Mouse (Mus musculus): Measurements from ENCODE around the gene Gm49711. TPM values are rescaled to one million over a fixed set of nuclear protein-coding genes. Genes with fewer than 3 reads are reported as not detected.

Gene Gm49711
- polyA plus RNA-seq, 1 experiment from 2014 or later, result 0.47 TPM

GRCm38 (mm10) chr16:92039421-92039820 lies 18.7 kb upstream of the Gm49711 start:
- Histone ChIP-seq H3K4me3 (no peak overlapping the region), H3K36me3 (no peaks in the 10 kb centered on the region), H3K27ac (no peak overlapping the region), H3K9ac (no peak overlapping the region), H3K27me3 (replicated peaks) (no peaks in the 10 kb centered on the region), H3K4me1 (no peaks in the 10 kb centered on the region), H3K9me3 (no peaks in the 10 kb centered on the region), H3K4me2 (replicated peaks) (no peak overlapping the region)
- no peak for ATAC-seq (ENCODE audit: low FRiP score, low read depth)
- WGBS, result 95% methylated on average over 7 of the region's 7 CpGs

GRCm38 (mm10) chr16:92039966-92040365 lies 18.1 kb upstream of the Gm49711 start:
- no peak for ATAC-seq (ENCODE audit: low FRiP score, low read depth)
- Histone ChIP-seq H3K36me3 (no peaks in the 10 kb centered on the region), H3K27me3 (replicated peaks) (no peaks in the 10 kb centered on the region), H3K9me3 (no peaks in the 10 kb centered on the region), H3K4me3 (no peak overlapping the region), H3K4me1 (no peaks in the 10 kb centered on the region), H3K27ac (no peak overlapping the region), H3K4me2 (replicated peaks) (no peak overlapping the region), H3K9ac (no peak overlapping the region)
- 93% methylated on average over 11 of the region's 11 CpGs for WGBS

DNA sequence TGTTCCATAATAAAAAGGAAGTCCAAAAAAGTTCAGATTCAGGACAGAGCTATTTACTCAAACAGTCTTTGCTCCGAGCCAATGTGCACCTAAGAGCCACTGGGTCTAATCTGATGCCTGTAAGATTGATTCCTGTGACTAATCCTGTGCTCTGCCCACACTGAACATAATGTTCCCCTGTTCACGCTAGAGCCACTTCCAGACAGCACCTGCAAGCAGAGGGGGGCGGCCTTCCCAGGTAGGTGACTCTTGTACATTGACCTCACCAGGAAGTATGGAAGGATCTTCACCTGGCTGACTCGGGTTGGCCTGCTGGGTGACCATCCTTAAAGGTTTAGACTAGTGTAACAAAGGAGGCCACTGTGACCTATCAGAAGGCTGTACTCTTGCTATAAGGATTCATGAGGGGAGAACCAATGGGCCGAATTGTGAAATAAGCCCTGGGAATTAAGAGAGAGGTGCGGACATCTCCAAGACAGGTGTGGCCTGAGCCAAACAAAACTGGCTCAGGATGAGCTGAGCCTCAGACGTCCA lies 6.3 kb upstream of the Gm49711 start:
- no peak overlapping the region for H3K9ac ChIP-seq
- ATAC-seq (ENCODE audit: low FRiP score, low read depth), result no peak
- H3K4me3 ChIP-seq, result no peak overlapping the region
- WGBS, result 84% methylated on average over 7 of the region's 7 CpGs
- no peak overlapping the region for H3K4me2 ChIP-seq (replicated peaks)
- 0 out of 2 replicates have a peak, but pooled peaks cover 3% of the 10 kb centered on the region for H3K4me1 ChIP-seq
- H3K9me3 ChIP-seq, result peaks cover 8% of the 10 kb centered on the region
- H3K27ac ChIP-seq, result no peak overlapping the region
- no peaks in the 10 kb centered on the region for H3K27me3 ChIP-seq (replicated peaks)
- 0 out of 2 replicates have a peak, but pooled peaks cover 3% of the 10 kb centered on the region for H3K36me3 ChIP-seq

- Histone ChIP-seq H3K4me3 (no peak overlapping the region), H3K4me1 (0 out of 2 replicates have a peak, but pooled peaks cover 3% of the 10 kb centered on the region), H3K4me2 (replicated peaks) (no peak overlapping the region), H3K9ac (no peak overlapping the region), H3K36me3 (0 out of 2 replicates have a peak, but pooled peaks cover 3% of the 10 kb centered on the region), H3K27me3 (replicated peaks) (no peaks in the 10 kb centered on the region), H3K27ac (no peak overlapping the region), H3K9me3 (peaks cover 8% of the 10 kb centered on the region)
- 81% methylated on average over 10 of the region's 10 CpGs for whole genome bisulfite sequencing
- no peak for ATAC-seq (ENCODE audit: low FRiP score, low read depth)
These were observed 5.5 kb upstream of the Gm49711 start for GRCm38 (mm10) chr16:92052569-92052968.

DNA sequence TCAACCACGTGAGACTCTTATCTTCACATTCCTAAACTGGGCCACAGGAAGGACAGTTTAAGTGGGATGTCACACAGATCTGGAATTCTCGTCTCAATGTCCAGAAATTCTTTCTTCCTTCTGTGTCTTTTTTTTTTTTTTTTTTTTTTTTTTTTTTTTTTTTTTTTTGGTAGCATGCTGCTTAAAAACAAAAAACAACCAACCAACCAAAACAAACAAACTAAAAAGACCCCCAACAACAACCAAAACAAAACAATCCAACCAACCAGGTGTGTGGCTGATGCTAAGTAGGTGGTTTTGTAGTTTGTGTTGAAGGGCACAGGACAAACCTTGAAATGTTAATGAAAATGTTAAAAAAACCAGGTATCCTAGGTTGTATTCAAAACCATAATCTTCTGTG lies 1.4 kb upstream of the Gm49711 start:
- ATAC-seq (ENCODE audit: low FRiP score, low read depth), result no peak
- no peak overlapping the region for H3K9ac ChIP-seq
- H3K4me1 ChIP-seq, result peaks cover 20% of the 10 kb centered on the region
- H3K9me3 ChIP-seq, result peaks cover 8% of the 10 kb centered on the region
- H3K36me3 ChIP-seq, result peaks cover 12% of the 10 kb centered on the region
- no peak overlapping the region for H3K27ac ChIP-seq
- no peak overlapping the region for H3K4me3 ChIP-seq
- 68% methylated on average over 2 of the region's 2 CpGs for WGBS
- H3K4me2 ChIP-seq (replicated peaks), result no peak overlapping the region
- H3K27me3 ChIP-seq (replicated peaks), result no peaks in the 10 kb centered on the region

GRCm38 (mm10) chr16:92057456-92057851 lies 662 bp upstream of the Gm49711 start:
- peaks cover 20% of the 10 kb centered on the region for H3K36me3 ChIP-seq
- peaks cover 20% of the 10 kb centered on the region for H3K4me1 ChIP-seq
- H3K27ac ChIP-seq, result 0 out of 2 replicates have a peak overlapping the region, but pooled peaks have one; percentile 63
- peak; percentile 67 for ATAC-seq (ENCODE audit: low FRiP score, low read depth)
- 5% methylated on average over 11 of the region's 11 CpGs for WGBS
- H3K9me3 ChIP-seq, result peaks cover 8% of the 10 kb centered on the region
- H3K4me2 ChIP-seq (replicated peaks), result peak overlapping the region; percentile 88
- peak overlapping the region; percentile 98 for H3K4me3 ChIP-seq
- H3K9ac ChIP-seq, result peak overlapping the region; percentile 91
- H3K27me3 ChIP-seq (replicated peaks), result no peaks in the 10 kb centered on the region

- Histone ChIP-seq H3K9me3 (peaks cover 5% of the 10 kb centered on the region), H3K36me3 (peaks cover 30% of the 10 kb centered on the region), H3K9ac (peak overlapping the region; percentile 91), H3K27ac (no peak overlapping the region), H3K27me3 (replicated peaks) (no peaks in the 10 kb centered on the region), H3K4me2 (replicated peaks) (peak overlapping the region; percentile 88), H3K4me3 (peak overlapping the region; percentile 98), H3K4me1 (peaks cover 20% of the 10 kb centered on the region)
- peak; percentile 45 for ATAC-seq (ENCODE audit: low FRiP score, low read depth)
- WGBS, result 2% methylated on average over 55 of the region's 63 CpGs
These were observed 816 bp downstream of the Gm49711 start for GRCm38 (mm10) chr16:92058644-92059620.

DNA sequence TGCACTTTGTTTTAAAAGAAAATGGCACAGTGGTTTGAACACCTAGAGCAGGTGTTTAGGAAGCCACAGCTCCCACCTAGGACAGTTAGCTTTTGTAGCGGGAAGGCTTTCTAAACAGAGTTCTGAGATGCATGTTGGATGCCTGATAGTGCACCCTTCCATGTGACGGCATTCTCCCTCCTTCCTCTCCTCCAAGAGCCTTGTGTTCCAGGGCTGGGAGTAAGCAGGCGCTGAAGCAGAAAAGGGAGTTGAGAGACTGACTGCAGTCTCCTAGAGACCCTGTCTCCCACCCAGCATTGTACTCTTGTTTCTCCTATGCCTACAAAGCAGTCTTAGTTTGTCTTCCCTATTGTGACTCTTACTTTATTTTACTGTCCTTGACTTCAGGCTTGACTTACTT lies 2.1 kb downstream of the Gm49711 start:
- Histone ChIP-seq H3K4me3 (no peak overlapping the region), H3K27ac (no peak overlapping the region), H3K4me2 (replicated peaks) (peak overlapping the region; percentile 88), H3K27me3 (replicated peaks) (no peaks in the 10 kb centered on the region), H3K9ac (no peak overlapping the region), H3K36me3 (peaks cover 29% of the 10 kb centered on the region), H3K9me3 (no peaks in the 10 kb centered on the region), H3K4me1 (peaks cover 20% of the 10 kb centered on the region)
- no peak for ATAC-seq (ENCODE audit: low FRiP score, low read depth)
- WGBS, result 59% methylated on average over 3 of the region's 3 CpGs

GRCm38 (mm10) chr16:92061586-92061985 lies 3.5 kb downstream of the Gm49711 start:
- H3K27me3 ChIP-seq (replicated peaks), result no peaks in the 10 kb centered on the region
- no peak for ATAC-seq (ENCODE audit: low FRiP score, low read depth)
- no peaks in the 10 kb centered on the region for H3K9me3 ChIP-seq
- no peak overlapping the region for H3K4me3 ChIP-seq
- no peak overlapping the region for H3K9ac ChIP-seq
- peaks cover 36% of the 10 kb centered on the region for H3K36me3 ChIP-seq
- peaks cover 20% of the 10 kb centered on the region for H3K4me1 ChIP-seq
- no peak overlapping the region for H3K27ac ChIP-seq
- no peak overlapping the region for H3K4me2 ChIP-seq (replicated peaks)
- 98% methylated on average over 7 of the region's 7 CpGs for WGBS

- H3K9ac ChIP-seq, result no peak overlapping the region
- H3K27me3 ChIP-seq (replicated peaks), result no peaks in the 10 kb centered on the region
- H3K4me1 ChIP-seq, result peaks cover 20% of the 10 kb centered on the region
- no peak overlapping the region for H3K27ac ChIP-seq
- no peaks in the 10 kb centered on the region for H3K9me3 ChIP-seq
- ATAC-seq (ENCODE audit: low FRiP score, low read depth), result no peak
- 91% methylated on average over 1 of the region's 1 CpGs for WGBS
- H3K4me3 ChIP-seq, result no peak overlapping the region
- H3K36me3 ChIP-seq, result peaks cover 43% of the 10 kb centered on the region
- H3K4me2 ChIP-seq (replicated peaks), result no peak overlapping the region
These were observed 4.7 kb downstream of the Gm49711 start for GRCm38 (mm10) chr16:92062832-92063231.

- no peaks in the 10 kb centered on the region for H3K9me3 ChIP-seq
- H3K27me3 ChIP-seq (replicated peaks), result no peaks in the 10 kb centered on the region
- H3K4me2 ChIP-seq (replicated peaks), result no peak overlapping the region
- WGBS, result 95% methylated on average over 2 of the region's 2 CpGs
- ATAC-seq (ENCODE audit: low FRiP score, low read depth), result no peak
- H3K9ac ChIP-seq, result no peak overlapping the region
- H3K4me1 ChIP-seq, result peaks cover 10% of the 10 kb centered on the region
- no peak overlapping the region for H3K4me3 ChIP-seq
- no peak overlapping the region for H3K27ac ChIP-seq
- H3K36me3 ChIP-seq, result peaks cover 59% of the 10 kb centered on the region
These were observed 6.7 kb downstream of the Gm49711 start for GRCm38 (mm10) chr16:92064801-92065200.

GRCm38 (mm10) chr16:92070338-92070737 lies 12.2 kb downstream of the Gm49711 start:
- ATAC-seq (ENCODE audit: low FRiP score, low read depth), result no peak

More at GRCm38 (mm10) chr16:92070338-92070737, 12.2 kb downstream of the Gm49711 start:
- H3K36me3 ChIP-seq, result peaks cover 44% of the 10 kb centered on the region
- no peak overlapping the region for H3K4me3 ChIP-seq
- WGBS, result 94% methylated on average over 8 of the region's 8 CpGs
- no peak overlapping the region for H3K4me2 ChIP-seq (replicated peaks)
- H3K9ac ChIP-seq, result no peak overlapping the region
- H3K27me3 ChIP-seq (replicated peaks), result no peaks in the 10 kb centered on the region
- H3K27ac ChIP-seq, result no peak overlapping the region
- no peaks in the 10 kb centered on the region for H3K4me1 ChIP-seq
- H3K9me3 ChIP-seq, result no peaks in the 10 kb centered on the region

Data from neural tube, embryonic 12.5 days (tissue).